Mouse (Mus musculus): ENCODE data around the gene Hoxa10. TPM values are rescaled to one million over a fixed set of nuclear protein-coding genes. Genes with fewer than 3 reads are reported as not detected.

Gene Hoxa10
- polyA plus RNA-seq, 1 experiment from 2014 or later: 7.8 TPM

DNA sequence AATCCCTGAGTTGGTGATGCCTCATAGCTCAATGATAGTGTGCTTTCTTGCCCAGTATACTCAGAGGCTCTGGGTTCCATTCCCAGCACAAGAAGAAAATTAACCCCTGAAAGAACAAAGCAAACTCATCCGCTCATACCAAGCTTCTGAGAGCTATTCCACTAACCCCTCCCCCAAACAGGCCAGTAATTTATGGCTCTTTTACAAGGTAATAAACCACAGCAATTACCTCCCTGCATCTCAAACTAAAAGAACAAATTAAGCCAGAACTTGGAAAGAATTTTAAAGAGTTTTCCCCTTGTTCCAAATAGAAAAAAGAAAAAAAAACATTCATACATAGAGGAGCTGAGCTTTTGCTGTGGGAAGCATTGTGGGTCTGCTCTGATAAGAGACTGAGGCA lies 57.9 kb downstream of the Hoxa10 start:
- H3K4me2 ChIP-seq (replicated peaks; ENCODE audit: low read depth): 0 out of 2 replicates have a peak overlapping the region, but pooled peaks have one; percentile 51
- ATAC-seq: no peak
- 0 out of 2 replicates have a peak overlapping the region, but pooled peaks have one; percentile 13 for H3K4me3 ChIP-seq (ENCODE audit: low read depth, low read length)
- H3K36me3 ChIP-seq (ENCODE audit: control insufficient read depth, insufficient read depth): no peaks in the 10 kb centered on the region
- no peak overlapping the region for H3K9ac ChIP-seq (ENCODE audit: low read depth, low read length)
- peaks cover 11% of the 10 kb centered on the region; the same call in 1 of the 2 replicates for H3K27me3 ChIP-seq (replicated peaks; ENCODE audit: control insufficient read depth, insufficient read depth, low read length)
- no peaks in the 10 kb centered on the region for H3K9me3 ChIP-seq (ENCODE audit: control insufficient read depth)
- WGBS: 15% methylated on average over 1 of the region's 1 CpGs
- TF ChIP-seq CTCF (IDR thresholded peaks at IDR 0.05; ENCODE audit: low read depth): no peak
- no peak overlapping the region for H3K27ac ChIP-seq (ENCODE audit: low read depth, low read length)
- 0 out of 2 replicates have a peak, but pooled peaks cover 3% of the 10 kb centered on the region for H3K4me1 ChIP-seq (replicated peaks; ENCODE audit: control insufficient read depth, insufficient read depth, low read length)

- Histone ChIP-seq H3K4me1 (replicated peaks; ENCODE audit: control insufficient read depth, insufficient read depth, low read length) (0 out of 2 replicates have a peak, but pooled peaks cover 3% of the 10 kb centered on the region), H3K27me3 (replicated peaks; ENCODE audit: control insufficient read depth, insufficient read depth, low read length) (peaks cover 16% of the 10 kb centered on the region; the same call in 1 of the 2 replicates), H3K27ac (ENCODE audit: low read depth, low read length) (no peak overlapping the region), H3K4me2 (replicated peaks; ENCODE audit: low read depth) (no peak overlapping the region), H3K36me3 (ENCODE audit: control insufficient read depth, insufficient read depth) (no peaks in the 10 kb centered on the region), H3K9me3 (ENCODE audit: control insufficient read depth) (no peaks in the 10 kb centered on the region), H3K9ac (ENCODE audit: low read depth, low read length) (no peak overlapping the region), H3K4me3 (ENCODE audit: low read depth, low read length) (no peak overlapping the region)
- 36% methylated on average over 2 of the region's 2 CpGs for WGBS
- no peak for TF ChIP-seq CTCF (IDR thresholded peaks at IDR 0.05; ENCODE audit: low read depth)
- ATAC-seq: no peak
These were observed 58.6 kb downstream of the Hoxa10 start for GRCm38 (mm10) chr6:52182030-52182429.

MicroRNAs within 50 kb of the gene (microRNA counts, 519-probe panel; counts per million panel counts)
- microRNA mmu-miR-196b: 4,163 counts per million, percentile 60 among the panel's probes with 10 or more counts

Small RNAs within 50 kb of the gene (microRNA-seq; reads per million reads assigned to microRNA genes)
- 84.2 reads per million, percentile 45 among the genes with 10 or more reads in this experiment for gene Mir196b

Other genes with a start within 250 kb of the Hoxa10 start
- gene Skap2, start 228.3 kb downstream of the Hoxa10 start, polyA plus RNA-seq (2015; fragmentation: Nextera tagmentation; extraction: Ambion mirVana): 40.3 and 45.4 TPM in 2 replicates
- gene Hoxa1, start 82.5 kb downstream of the Hoxa10 start, polyA plus RNA-seq (2015; fragmentation: Nextera tagmentation; extraction: Ambion mirVana): 0.37 and 0.52 TPM in 2 replicates
- gene Hoxa2, start 76.0 kb downstream of the Hoxa10 start, polyA plus RNA-seq (2015; fragmentation: Nextera tagmentation; extraction: Ambion mirVana): 3.3 TPM in 2 replicates
- gene 5730596B20Rik, start 63.4 kb downstream of the Hoxa10 start, polyA plus RNA-seq (2015; fragmentation: Nextera tagmentation; extraction: Ambion mirVana): 0.61 and 0.97 TPM in 2 replicates
- 3.6 and 4.5 TPM in 2 replicates for gene Hoxa4, start 49.1 kb downstream of the Hoxa10 start, polyA plus RNA-seq (2015; fragmentation: Nextera tagmentation; extraction: Ambion mirVana)
- 14.8 and 15.3 TPM in 2 replicates for gene Hoxa5, start 36.3 kb downstream of the Hoxa10 start, polyA plus RNA-seq (2015; fragmentation: Nextera tagmentation; extraction: Ambion mirVana)
- gene Hoxa6, start 32.1 kb downstream of the Hoxa10 start, polyA plus RNA-seq (2015; fragmentation: Nextera tagmentation; extraction: Ambion mirVana): 0.76 and 0.81 TPM in 2 replicates
- 3.4 and 3.6 TPM in 2 replicates for gene Hoxa3, start 27.5 kb downstream of the Hoxa10 start, polyA plus RNA-seq (2015; fragmentation: Nextera tagmentation; extraction: Ambion mirVana)
- gene Gm28308, start 27.5 kb downstream of the Hoxa10 start, polyA plus RNA-seq (2015; fragmentation: Nextera tagmentation; extraction: Ambion mirVana): not detected in 2 replicates
- 5.6 and 6.2 TPM in 2 replicates for gene Hoxa7, start 19.0 kb downstream of the Hoxa10 start, polyA plus RNA-seq (2015; fragmentation: Nextera tagmentation; extraction: Ambion mirVana)
- 1.1 and 3.0 TPM in 2 replicates for gene Hoxa9, start 9.8 kb downstream of the Hoxa10 start, polyA plus RNA-seq (2015; fragmentation: Nextera tagmentation; extraction: Ambion mirVana)
- gene Hoxa11, start 5.0 kb upstream of the Hoxa10 start, polyA plus RNA-seq (2015; fragmentation: Nextera tagmentation; extraction: Ambion mirVana): 1.1 TPM in 1 of 2 replicates, not detected in the other
- not detected in 2 replicates for gene Hoxa13, start 20.0 kb upstream of the Hoxa10 start, polyA plus RNA-seq (2015; fragmentation: Nextera tagmentation; extraction: Ambion mirVana)
- gene Evx1, start 72.6 kb upstream of the Hoxa10 start, polyA plus RNA-seq (2015; fragmentation: Nextera tagmentation; extraction: Ambion mirVana): 0.04 TPM in 1 of 2 replicates, not detected in the other

Measured in intestine, postnatal 0 days (tissue).